In genomic region chr7:136581896-136582295, GRCm38 (mm10) we compare ENCODE assay signal across 12 mouse cellular contexts.
DNase-seq lines count a peak whose midpoint lies in the region; ATAC-seq lines count a peak whose summit lies in the region.
"Had no signal": no experiment of that assay in that cellular context is flagged by ENCODE, and none has a peak within 500 bp of the region (broad histone marks: within the 10 kb centered on the region; RNA-seq: fewer than 3 reads in every experiment).

No protein-coding gene starts in this region.

- no peak overlapping the region for H3K9ac ChIP-seq in forebrain, embryonic 14.5 days (ENCODE audit: low read length)
- 0 out of 2 replicates have a peak overlapping the region, but pooled peaks have one; percentile 15 for H3K9ac ChIP-seq in limb, embryonic 13.5 days
- H3K9ac ChIP-seq: hindbrain, embryonic 15.5 days had no signal

- H3K27ac ChIP-seq in forebrain, embryonic 10.5 days: 0 out of 2 replicates have a peak overlapping the region, but pooled peaks have one; percentile 25
- no peak overlapping the region for H3K27ac ChIP-seq in forebrain, embryonic 14.5 days (ENCODE audit: low read depth, low read length)
- H3K27ac ChIP-seq in limb, embryonic 13.5 days: no peak overlapping the region
- H3K27ac ChIP-seq: heart, adult 2 months; hindbrain, embryonic 15.5 days had no signal

- H3K27me3 ChIP-seq in forebrain, embryonic 10.5 days (ENCODE audit: poor library complexity, severe bottlenecking): peaks cover 71% of the 10 kb centered on the region
- peaks cover 13% of the 10 kb centered on the region for H3K27me3 ChIP-seq in forebrain, embryonic 14.5 days (replicated peaks; ENCODE audit: control insufficient read depth, insufficient read depth, low read length)
- peaks cover 50% of the 10 kb centered on the region for H3K27me3 ChIP-seq in limb, embryonic 13.5 days

- ATAC-seq in forebrain, embryonic 14.5 days: no peak
- ATAC-seq in common myeloid progenitor, adult 5-6 weeks (replicated peaks; ENCODE audit: low read depth, poor library complexity, severe bottlenecking): peak; percentile 76
- ATAC-seq in limb, embryonic 13.5 days (ENCODE audit: low FRiP score, low read depth): no peak

- H3K36me3 ChIP-seq in forebrain, embryonic 10.5 days (replicated peaks): no peaks in the 10 kb centered on the region
- H3K36me3 ChIP-seq in forebrain, embryonic 14.5 days (ENCODE audit: control insufficient read depth, insufficient read depth, low read length): no peaks in the 10 kb centered on the region
- no peaks in the 10 kb centered on the region for H3K36me3 ChIP-seq in limb, embryonic 13.5 days
- H3K36me3 ChIP-seq: hindbrain, embryonic 15.5 days had no signal

- WGBS in forebrain, embryonic 10.5 days: 62% methylated on average over 12 of the region's 12 CpGs
- WGBS in forebrain, embryonic 14.5 days: 48% methylated on average over 12 of the region's 12 CpGs
- WGBS in limb, embryonic 13.5 days: 20% methylated on average over 12 of the region's 12 CpGs

- DNase-seq in forebrain, embryonic 10.5 days (ENCODE audit: extremely low spot score, low spot score): no peak
- no peak for DNase-seq in forebrain, embryonic 14.5 days (ENCODE audit: low spot score)
- peak; percentile 47 to 54 for DNase-seq in kidney, postnatal 4 days
- DNase-seq in kidney, postnatal 25 days: no peak
- DNase-seq in gastrocnemius, postnatal 4 days (ENCODE audit: low spot score in 2 of 2): no peak
- DNase-seq in heart, postnatal 4 days: no peak
- DNase-seq: adrenal gland, adult 8-10 months; cerebellum, postnatal 25 days; heart, adult 2 months had no signal

- 0 out of 2 replicates have a peak, but pooled peaks cover 3% of the 10 kb centered on the region for H3K9me3 ChIP-seq in forebrain, embryonic 10.5 days
- no peaks in the 10 kb centered on the region for H3K9me3 ChIP-seq in forebrain, embryonic 14.5 days (replicated peaks; ENCODE audit: control insufficient read depth, low read length)
- no peaks in the 10 kb centered on the region for H3K9me3 ChIP-seq in limb, embryonic 13.5 days
- H3K9me3 ChIP-seq: hindbrain, embryonic 15.5 days had no signal

- peaks cover 12% of the 10 kb centered on the region for H3K4me1 ChIP-seq in forebrain, embryonic 10.5 days
- no peaks in the 10 kb centered on the region for H3K4me1 ChIP-seq in forebrain, embryonic 14.5 days (ENCODE audit: control insufficient read depth, insufficient read depth, low read length)
- H3K4me1 ChIP-seq in limb, embryonic 13.5 days: peaks cover 24% of the 10 kb centered on the region

- H3K4me3 ChIP-seq in forebrain, embryonic 10.5 days: no peak overlapping the region
- H3K4me3 ChIP-seq in forebrain, embryonic 14.5 days (ENCODE audit: low read depth, low read length): no peak overlapping the region
- H3K4me3 ChIP-seq in limb, embryonic 13.5 days: no peak overlapping the region
- H3K4me3 ChIP-seq: heart, adult 2 months; hindbrain, embryonic 15.5 days had no signal

- H3K4me2 ChIP-seq in forebrain, embryonic 14.5 days (ENCODE audit: low read length): no peak overlapping the region
- H3K4me2 ChIP-seq in limb, embryonic 13.5 days (replicated peaks): no peak overlapping the region
- H3K4me2 ChIP-seq: hindbrain, embryonic 15.5 days had no signal

Comparison
In these comparisons a context has a peak if more than half of its experiments do, and no peak if none do; other contexts are left out.
1. DNase-seq: peak in kidney, postnatal 4 days (2 of 2); none in forebrain, embryonic 10.5 days (single experiment), forebrain, embryonic 14.5 days (single experiment), kidney, postnatal 25 days (0 of 2), gastrocnemius, postnatal 4 days (0 of 2) and heart, postnatal 4 days (single experiment).